Mouse (Mus musculus) midbrain, embryonic 14.5 days (tissue): ENCODE measurements around the gene Sh2d1b2. TPM values are rescaled to one million over a fixed set of nuclear protein-coding genes. Genes with fewer than 3 reads are reported as not detected.

ENCODE experiments used
- ATAC-seq: fragments of 200-750 bp; cut with Nextera tagmentation; 2 replicates; pipeline ENCODE4 v1.8.0; 2017; ENCODE audit warnings: moderate number of reproducible peaks, moderate library complexity; ENCODE audit not compliant: low FRiP score, low TSS enrichment
- DNase-seq: peaks from one replicate; pipeline ENCODE4 v3.0.0-alpha.2; 2015
- H3K27ac ChIP-seq: fragments of 300-500 bp; sonication (generic); replicated peaks from 2 replicates; pipeline ENCODE4 v1.5.1; 2014; ENCODE audit warnings: mild to moderate bottlenecking, low read depth, low read length, moderate library complexity
- H3K27me3 ChIP-seq: fragments of 300-500 bp; sonication (generic); 2 replicates; pipeline ENCODE4 v1.6.1; 2014; ENCODE audit warnings: low read length, control low read depth, mixed read lengths; ENCODE audit not compliant: control insufficient read depth, insufficient read depth
- H3K36me3 ChIP-seq: fragments of 300-500 bp; sonication (generic); 2 replicates; pipeline ENCODE4 v1.6.1; 2014; ENCODE audit warnings: low read length, control low read depth; ENCODE audit not compliant: control insufficient read depth, insufficient read depth
- H3K4me1 ChIP-seq: fragments of 300-500 bp; sonication (generic); 2 replicates; pipeline ENCODE4 v1.6.1; 2014; ENCODE audit warnings: mild to moderate bottlenecking, antibody characterized with exemption, low read length, control low read depth; ENCODE audit not compliant: control insufficient read depth, insufficient read depth
- H3K4me2 ChIP-seq: fragments of 300-500 bp; sonication (generic); 2 replicates; pipeline ENCODE4 v1.6.1; 2014; ENCODE audit warnings: mild to moderate bottlenecking, low read length, moderate library complexity
- H3K4me3 ChIP-seq: fragments of 300-500 bp; sonication (generic); replicated peaks from 2 replicates; pipeline ENCODE4 v1.5.1; 2014; ENCODE audit warnings: low read depth, low read length
- H3K9ac ChIP-seq: fragments of 300-500 bp; sonication (generic); replicated peaks from 2 replicates; pipeline ENCODE4 v1.6.1; 2014; ENCODE audit warnings: mild to moderate bottlenecking, low read length, moderate library complexity
- H3K9me3 ChIP-seq: fragments of 300-500 bp; sonication (generic); 2 replicates; pipeline ENCODE4 v1.6.1; 2016; ENCODE audit warnings: low read length, control low read depth, mixed read lengths; ENCODE audit not compliant: control insufficient read depth
- WGBS: fragments of 180-500 bp; shearing (Covaris S2); extraction: QIAGEN DNeasy Blood & Tissue Kit; methylation state at CpG from one replicate; pipeline ENCODE4 v1.1.7; 2014; 5-methylcytosine and 5-hydroxymethylcytosine counted together
- polyA plus RNA-seq: library from polyadenylated mRNA; unstranded; fragments of >200 nt; fragmentation: Nextera tagmentation; extraction: Ambion mirVana; gene quantifications from 2 replicates; pipeline ENCODE4 v1.2.1, GENCODE M21; 2014

Sh2d1b2 gene
- polyA plus RNA-seq, 1 experiment from 2014 or later = not detected

DNA sequence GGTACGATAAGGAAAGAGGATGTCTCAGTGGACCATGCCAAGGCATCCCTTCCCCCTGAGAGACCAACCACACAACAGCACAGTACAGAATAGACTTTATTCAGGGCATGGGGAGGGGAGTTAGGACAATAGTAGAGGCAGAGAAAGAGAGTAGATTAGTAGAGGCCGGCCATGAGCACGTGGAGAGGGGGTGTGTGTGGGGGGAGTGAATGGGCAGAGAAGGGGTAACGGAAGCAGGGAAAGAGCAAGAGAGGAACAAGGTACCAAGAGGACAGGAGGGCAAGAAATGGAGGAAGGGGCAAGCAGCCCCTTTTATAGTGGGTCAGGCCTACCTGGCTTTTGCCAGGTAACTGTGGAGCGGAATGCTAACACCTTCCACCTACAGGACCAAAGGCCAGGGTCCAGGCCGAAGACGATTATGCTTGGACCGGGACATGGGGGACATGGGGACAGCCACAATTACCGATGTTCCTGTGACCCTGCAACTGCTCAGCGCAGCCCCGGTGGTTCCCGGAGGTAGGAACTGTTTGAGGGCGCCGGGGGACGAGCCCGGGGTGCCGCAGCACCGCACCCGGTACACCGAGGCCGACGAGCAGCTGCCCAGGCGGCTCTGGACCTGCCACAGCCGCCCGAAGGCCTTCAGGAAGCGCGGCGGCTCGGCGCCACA is 22.5 kb downstream of the Sh2d1b2 start:
- Histone ChIP-seq H3K36me3 (no peaks in the 10 kb centered on the region), H3K9me3 (no peaks in the 10 kb centered on the region), H3K4me1 (peaks cover 3% of the 10 kb centered on the region; the same call in 1 of the 2 replicates), H3K4me3 (peak overlapping the region; percentile 73), H3K9ac (peak overlapping the region; percentile 80), H3K27me3 (0 out of 2 replicates have a peak, but pooled peaks cover 9% of the 10 kb centered on the region), H3K27ac (peak overlapping the region; percentile 26; the same call in 1 of the 2 replicates), H3K4me2 (peak overlapping the region; percentile 78)
- ATAC-seq = peak; percentile 85
- no peak for DNase-seq
- 26% methylated on average over 29 of the region's 30 CpGs for WGBS

DNA sequence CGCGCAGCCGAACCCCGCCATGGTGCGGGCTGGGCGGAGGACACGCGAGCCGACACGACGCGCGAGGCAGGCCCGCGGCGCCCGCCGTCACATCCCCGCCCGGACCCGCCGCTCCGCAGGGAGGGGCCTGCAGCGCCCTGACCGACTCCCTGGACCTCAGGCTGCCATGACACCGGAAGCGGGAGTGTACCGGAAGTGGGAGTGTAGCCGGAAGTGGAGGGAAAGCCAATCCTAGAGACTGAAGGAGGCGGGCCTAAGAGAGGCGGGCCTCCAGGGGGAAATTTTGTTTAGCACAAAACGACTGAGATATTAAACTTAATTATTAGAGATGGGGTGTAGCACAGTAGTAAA is 23.0 kb downstream of the Sh2d1b2 start:
- 2% methylated on average over 28 of the region's 32 CpGs for WGBS
- H3K27ac ChIP-seq = peak overlapping the region; percentile 26; the same call in 1 of the 2 replicates

DNA sequence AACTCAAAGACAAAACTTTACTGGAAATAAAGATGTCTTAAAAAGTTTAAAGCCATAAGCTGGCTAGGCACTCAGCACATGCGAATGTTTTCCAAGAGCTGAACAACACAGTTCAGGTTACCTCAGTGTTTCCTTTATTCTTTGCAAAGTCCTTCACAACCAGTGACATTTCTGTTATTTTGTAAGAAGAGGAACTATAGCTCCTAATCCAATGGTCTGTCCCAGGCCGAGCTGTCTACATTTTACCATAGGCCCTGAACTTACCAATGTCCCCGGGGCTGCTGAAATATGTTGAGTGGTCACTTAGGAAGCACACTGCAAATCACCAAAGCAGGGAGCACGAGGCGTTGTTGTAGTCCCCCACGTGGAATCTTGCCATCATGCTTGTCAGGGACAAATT is 37.7 kb downstream of the Sh2d1b2 start:
- ATAC-seq = no peak

More for the DNA sequence above, 23.0 kb downstream of the Sh2d1b2 start:
- H3K36me3 ChIP-seq = no peaks in the 10 kb centered on the region
- peak overlapping the region; percentile 73 for H3K4me3 ChIP-seq
- 0 out of 2 replicates have a peak, but pooled peaks cover 9% of the 10 kb centered on the region for H3K27me3 ChIP-seq
- DNase-seq (peak; percentile 94), ATAC-seq (peak; percentile 99)
- H3K9ac ChIP-seq = peak overlapping the region; percentile 80
- peaks cover 3% of the 10 kb centered on the region; the same call in 1 of the 2 replicates for H3K4me1 ChIP-seq
- H3K4me2 ChIP-seq = peak overlapping the region; percentile 78
- no peaks in the 10 kb centered on the region for H3K9me3 ChIP-seq

DNA sequence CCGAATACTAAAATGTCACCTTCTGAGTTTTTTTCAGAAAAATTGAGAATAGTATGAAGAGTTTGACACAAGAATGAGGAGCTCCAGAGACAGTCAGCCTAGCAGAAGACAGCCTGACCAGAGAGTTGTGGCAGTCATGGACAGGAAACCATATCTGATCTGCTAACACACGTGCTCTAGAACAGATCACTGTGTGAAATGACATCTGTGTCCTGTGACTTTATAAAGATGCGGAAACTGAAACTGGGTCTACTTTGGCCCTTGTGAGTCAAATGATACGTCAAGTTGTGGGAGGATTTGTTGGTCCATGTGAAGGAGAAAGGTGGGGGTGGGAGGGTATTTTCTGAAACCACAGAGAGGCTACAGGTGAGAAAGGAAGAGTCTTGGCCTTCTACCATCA is 38.1 kb downstream of the Sh2d1b2 start:
- DNase-seq (no peak), ATAC-seq (no peak)
- Histone ChIP-seq H3K27me3 (no peaks in the 10 kb centered on the region), H3K9ac (no peak overlapping the region), H3K9me3 (peaks cover 3% of the 10 kb centered on the region; the same call in 1 of the 2 replicates), H3K36me3 (no peaks in the 10 kb centered on the region), H3K27ac (no peak overlapping the region), H3K4me1 (no peaks in the 10 kb centered on the region), H3K4me2 (no peak overlapping the region), H3K4me3 (no peak overlapping the region)
- WGBS = 90% methylated on average over 4 of the region's 4 CpGs

More for the DNA sequence above, 37.7 kb downstream of the Sh2d1b2 start:
- Histone ChIP-seq H3K4me3 (no peak overlapping the region), H3K36me3 (no peaks in the 10 kb centered on the region), H3K27ac (no peak overlapping the region), H3K4me2 (no peak overlapping the region), H3K4me1 (no peaks in the 10 kb centered on the region), H3K27me3 (no peaks in the 10 kb centered on the region), H3K9me3 (peaks cover 3% of the 10 kb centered on the region; the same call in 1 of the 2 replicates), H3K9ac (no peak overlapping the region)
- DNase-seq = no peak
- 85% methylated on average over 6 of the region's 6 CpGs for WGBS

DNA sequence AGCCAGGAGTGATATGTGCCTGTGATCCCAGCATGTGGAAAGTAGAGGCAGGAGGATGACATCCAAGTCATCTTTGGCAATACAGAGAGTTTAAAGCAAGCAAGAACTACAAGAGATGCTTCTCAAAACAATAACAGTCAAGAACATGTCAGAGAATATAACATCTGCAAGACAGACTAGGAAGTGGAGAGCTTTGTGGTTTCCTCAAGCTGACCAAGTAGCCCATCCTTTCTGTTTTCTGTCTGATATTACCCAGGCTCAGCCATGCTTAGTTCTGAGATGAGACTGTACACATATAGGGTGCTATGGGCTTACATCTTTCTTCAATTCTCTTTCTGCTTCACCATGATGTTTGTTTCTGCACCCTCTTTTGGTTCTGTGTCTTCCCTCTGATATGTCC is 40.7 kb downstream of the Sh2d1b2 start:
- H3K27ac ChIP-seq = no peak overlapping the region
- no peak overlapping the region for H3K4me3 ChIP-seq
- no peaks in the 10 kb centered on the region for H3K36me3 ChIP-seq
- H3K9ac ChIP-seq = no peak overlapping the region
- H3K27me3 ChIP-seq = no peaks in the 10 kb centered on the region
- ATAC-seq (no peak), DNase-seq (no peak)
- no peaks in the 10 kb centered on the region for H3K9me3 ChIP-seq
- H3K4me1 ChIP-seq = no peaks in the 10 kb centered on the region
- H3K4me2 ChIP-seq = no peak overlapping the region

DNA sequence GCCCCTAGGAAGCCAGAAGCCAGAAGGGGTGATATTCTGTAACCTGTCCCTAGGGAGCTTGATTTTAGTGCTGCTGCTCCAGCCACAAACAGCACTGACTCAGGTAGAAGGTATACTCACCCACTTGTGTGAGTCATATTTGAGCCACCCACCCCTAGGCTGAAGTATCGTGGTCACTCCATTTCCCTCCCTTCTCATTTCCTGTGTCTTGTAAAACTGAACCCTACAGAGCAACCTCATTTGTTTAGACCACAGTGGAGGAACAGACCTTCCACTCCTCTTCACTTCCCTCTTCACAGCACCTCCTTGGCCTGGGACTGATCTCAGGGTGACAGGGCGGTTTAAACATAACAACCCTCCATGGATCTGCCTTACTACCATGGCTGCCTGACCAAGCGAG is 44.5 kb downstream of the Sh2d1b2 start, which contains the start of gene Sh2d1b1:
Sh2d1b1 (plus strand) TSS at position 305 of the 400 bp plus-strand sequence.
- H3K27ac ChIP-seq = no peak within 1 kb of the TSS

DNA sequence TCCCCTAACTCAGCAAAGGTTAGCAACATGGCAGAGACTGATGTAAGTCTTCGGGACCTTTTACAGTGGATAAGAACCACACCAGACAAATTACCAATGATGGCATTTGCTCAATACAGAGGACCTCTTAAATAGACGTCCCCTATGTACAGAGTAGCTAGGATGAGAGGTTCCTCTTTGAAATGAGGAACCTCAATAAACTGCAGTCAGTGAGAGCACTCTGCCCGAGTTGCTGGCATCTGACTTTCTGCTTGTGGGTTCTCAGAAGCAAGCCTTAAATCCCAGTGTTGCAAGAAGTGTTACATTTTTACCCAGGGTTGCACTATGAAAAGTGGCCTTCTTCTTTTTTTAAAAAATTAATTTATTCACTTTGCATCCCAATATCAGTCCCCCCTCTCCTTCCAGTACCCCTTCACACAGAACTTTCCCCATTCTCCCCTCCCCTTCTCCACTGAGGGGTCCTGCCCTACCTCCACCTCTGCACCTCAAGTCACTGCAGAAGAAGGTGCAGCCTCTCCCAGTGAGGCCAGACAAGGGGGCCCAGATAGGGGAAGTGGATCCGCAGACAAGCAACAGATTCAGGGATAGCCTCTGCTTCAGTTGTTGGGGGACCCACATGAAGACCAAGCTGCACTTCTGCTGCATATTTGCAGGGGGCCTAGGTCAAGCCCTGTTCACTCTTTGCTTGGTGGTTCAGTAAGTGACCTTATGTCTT is 50.0 kb downstream of the Sh2d1b2 start:
- 84% methylated on average over 4 of the region's 4 CpGs for WGBS
- no peak overlapping the region for H3K27ac ChIP-seq
- DNase-seq (no peak), ATAC-seq (no peak)
- no peaks in the 10 kb centered on the region for H3K36me3 ChIP-seq
- H3K27me3 ChIP-seq = no peaks in the 10 kb centered on the region
- H3K4me1 ChIP-seq = no peaks in the 10 kb centered on the region
- no peak overlapping the region for H3K4me2 ChIP-seq
- H3K4me3 ChIP-seq = no peak overlapping the region
- H3K9me3 ChIP-seq = no peaks in the 10 kb centered on the region
- no peak overlapping the region for H3K9ac ChIP-seq

More for the DNA sequence above, 44.5 kb downstream of the Sh2d1b2 start, which contains the start of gene Sh2d1b1:
- Histone ChIP-seq H3K4me1 (no peaks in the 10 kb centered on the region), H3K9me3 (no peaks in the 10 kb centered on the region), H3K4me3 (no peak within 1 kb of the TSS), H3K4me2 (no peak within 1 kb of the TSS), H3K27me3 (no peaks in the 10 kb centered on the region), H3K36me3 (no peaks in the 10 kb centered on the region), H3K9ac (no peak within 1 kb of the TSS)
- ATAC-seq (no peak), DNase-seq (no peak)
- WGBS = 93% methylated on average over 2 of the region's 3 CpGs

DNA sequence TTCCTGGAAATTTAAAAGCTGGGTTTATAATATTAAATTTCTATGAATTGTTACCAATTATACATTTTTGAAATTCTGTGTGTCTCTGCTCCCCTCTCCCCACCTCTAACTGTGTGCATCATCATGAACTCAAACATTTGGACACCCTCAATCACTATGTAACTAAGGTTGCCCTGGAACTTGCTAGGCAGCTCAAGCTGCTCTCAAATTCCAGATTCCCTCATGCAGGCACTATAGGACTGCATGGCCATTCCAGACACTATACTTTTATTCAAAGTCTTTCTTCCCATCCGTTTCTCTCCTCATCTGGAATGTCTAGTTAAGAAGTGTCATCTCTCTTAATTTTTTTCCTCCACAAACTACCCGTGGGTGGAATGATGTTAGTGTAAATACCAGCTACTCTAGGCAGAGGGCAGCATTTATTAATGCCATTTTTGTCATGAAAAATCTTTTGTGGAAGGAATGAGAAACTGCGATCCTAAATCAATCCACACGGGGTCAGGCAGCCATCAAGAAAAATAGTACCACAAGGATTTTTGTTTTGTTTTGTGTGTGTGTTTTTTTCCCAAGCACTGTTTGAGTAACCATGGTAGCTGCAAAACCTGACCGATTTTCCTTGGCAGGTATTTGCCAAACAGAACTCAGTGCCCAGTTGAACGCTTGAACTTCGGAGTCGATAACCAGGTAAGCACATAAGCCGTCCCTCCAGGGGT is 59.8 kb downstream of the Sh2d1b2 start:
- WGBS = 31% methylated on average over 9 of the region's 9 CpGs
- ATAC-seq = peak; percentile 50; the same call in 1 of the 2 replicates
- peak overlapping the region; percentile 38 for H3K4me2 ChIP-seq

More for the DNA sequence above, 59.8 kb downstream of the Sh2d1b2 start:
- no peak overlapping the region for H3K27ac ChIP-seq
- no peak overlapping the region for H3K9ac ChIP-seq
- H3K9me3 ChIP-seq = 0 out of 2 replicates have a peak, but pooled peaks cover 3% of the 10 kb centered on the region
- H3K27me3 ChIP-seq = no peaks in the 10 kb centered on the region
- no peak overlapping the region for H3K4me3 ChIP-seq
- peak; percentile 92 for DNase-seq
- H3K4me1 ChIP-seq = no peaks in the 10 kb centered on the region
- H3K36me3 ChIP-seq = no peaks in the 10 kb centered on the region
